8 mouse cellular contexts compared by ENCODE assay signal in the genomic region with DNA sequence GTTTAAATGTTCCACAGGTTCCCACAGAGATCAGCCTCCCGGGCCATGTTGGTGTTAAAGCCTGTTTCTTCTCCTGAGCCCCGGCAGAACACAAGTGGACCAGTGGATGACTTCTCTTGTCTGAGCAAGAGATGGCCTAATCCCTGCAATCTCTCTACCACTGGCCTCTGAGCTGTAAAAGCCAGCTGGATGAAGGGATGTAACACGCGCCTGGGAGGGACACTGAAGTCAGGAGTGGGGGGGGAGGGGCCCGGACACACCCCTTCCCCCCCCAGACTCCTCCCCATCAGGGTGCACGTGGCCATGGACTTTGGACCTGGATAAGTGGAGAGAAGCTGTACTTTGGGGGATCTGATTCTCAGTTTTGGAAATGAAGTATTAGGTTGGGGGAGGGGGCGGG. TPM values are rescaled to one million over a fixed set of nuclear protein-coding genes. Genes with fewer than 3 reads are reported as not detected.
DNase-seq lines count a peak whose midpoint lies in the region; ATAC-seq and TF ChIP-seq lines count a peak whose summit lies in the region.

No protein-coding gene starts in this region.

- no peak for DNase-seq in left cerebral cortex, adult 2 months (ENCODE audit: extremely low spot score in 1 of 2, low spot score in 2 of 2)
- DNase-seq in left cerebral cortex, postnatal 25 days (ENCODE audit: low spot score in 2 of 2) = no peak
- DNase-seq in adrenal gland, postnatal 10 days = peak; percentile 74
- DNase-seq in limb, embryonic 10.5 days (ENCODE audit: low spot score) = peak; percentile 42
- no peak for DNase-seq in midbrain, postnatal 0 days (ENCODE audit: low spot score)
- DNase-seq in ovary, postnatal 36 days (ENCODE audit: low spot score) = no peak
- no peak for DNase-seq in spleen, postnatal 14 days (ENCODE audit: low spot score in 2 of 2)

- intact Hi-C loops in left cerebral cortex, adult 2 months (cut with DNase I) = loop anchor here (5.0 kb wide), 1 partner anchor 388 kb away; no protein-coding TSS in a partner anchor
- intact Hi-C loops in left cerebral cortex, postnatal 25 days (cut with DNase I) = no loop called here

- H3K4me3 ChIP-seq in left cerebral cortex, adult 2 months = peak overlapping the region; percentile 90; the same call in 1 of the 2 replicates
- peak overlapping the region; percentile 72 for H3K4me3 ChIP-seq in heart, embryonic 15.5 days
- H3K4me3 ChIP-seq in limb, embryonic 10.5 days = peak overlapping the region; percentile 61
- peak overlapping the region; percentile 60; the same call in 1 of the 2 replicates for H3K4me3 ChIP-seq in midbrain, postnatal 0 days (ENCODE audit: low read depth, low read length)

- H3K36me3 ChIP-seq in heart, embryonic 15.5 days = no peaks in the 10 kb centered on the region
- no peaks in the 10 kb centered on the region for H3K36me3 ChIP-seq in limb, embryonic 10.5 days
- H3K36me3 ChIP-seq in midbrain, postnatal 0 days (ENCODE audit: insufficient read depth, low read length) = no peaks in the 10 kb centered on the region

- no peaks in the 10 kb centered on the region for H3K9me3 ChIP-seq in heart, embryonic 15.5 days (replicated peaks)
- no peaks in the 10 kb centered on the region for H3K9me3 ChIP-seq in limb, embryonic 10.5 days (replicated peaks)
- no peaks in the 10 kb centered on the region for H3K9me3 ChIP-seq in midbrain, postnatal 0 days (ENCODE audit: low read length)

- H3K4me2 ChIP-seq in heart, embryonic 15.5 days = peak overlapping the region; percentile 70
- peak overlapping the region; percentile 62 for H3K4me2 ChIP-seq in midbrain, postnatal 0 days (ENCODE audit: low read depth, low read length, poor library complexity, severe bottlenecking)

- H3K9ac ChIP-seq in heart, embryonic 15.5 days = peak overlapping the region; percentile 16; the same call in 1 of the 2 replicates
- no peak overlapping the region for H3K9ac ChIP-seq in midbrain, postnatal 0 days (replicated peaks; ENCODE audit: low read length, poor library complexity, severe bottlenecking)

- no peak overlapping the region for H3K27ac ChIP-seq in left cerebral cortex, adult 2 months
- H3K27ac ChIP-seq in heart, embryonic 15.5 days = peak overlapping the region; percentile 96
- peak overlapping the region; percentile 90 for H3K27ac ChIP-seq in limb, embryonic 10.5 days
- no peak overlapping the region for H3K27ac ChIP-seq in midbrain, postnatal 0 days (ENCODE audit: low read depth, low read length)

- ATAC-seq in heart, embryonic 15.5 days (replicated peaks; ENCODE audit: insufficient number of reproducible peaks, insufficient read depth, low FRiP score, low read depth) = no peak
- ATAC-seq in midbrain, postnatal 0 days (ENCODE audit: low FRiP score) = no peak

- no peaks in the 10 kb centered on the region for H3K27me3 ChIP-seq in heart, embryonic 15.5 days
- no peaks in the 10 kb centered on the region for H3K27me3 ChIP-seq in limb, embryonic 10.5 days (ENCODE audit: low read depth, poor library complexity, severe bottlenecking)
- H3K27me3 ChIP-seq in midbrain, postnatal 0 days (ENCODE audit: insufficient read depth, low read length) = no peaks in the 10 kb centered on the region

- WGBS in heart, embryonic 15.5 days = 14% methylated on average over 7 of the region's 7 CpGs
- 19% methylated on average over 7 of the region's 7 CpGs for WGBS in limb, embryonic 10.5 days
- WGBS in midbrain, postnatal 0 days = 20% methylated on average over 7 of the region's 7 CpGs

- H3K4me1 ChIP-seq in heart, embryonic 15.5 days (replicated peaks) = peaks cover 54% of the 10 kb centered on the region
- peaks cover 52% of the 10 kb centered on the region for H3K4me1 ChIP-seq in limb, embryonic 10.5 days
- H3K4me1 ChIP-seq in midbrain, postnatal 0 days (ENCODE audit: insufficient read depth, low read length) = peaks cover 4% of the 10 kb centered on the region; the same call in 1 of the 2 replicates

- TF ChIP-seq CTCF in left cerebral cortex, adult 2 months (IDR thresholded peaks at IDR 0.05) = no peak
- TF ChIP-seq CTCF in midbrain, postnatal 0 days (IDR thresholded peaks at IDR 0.05) = no peak

RNA-seq across cellular contexts. Expression of a gene that starts 1.2 kb away (rescaled TPM):
- total RNA-seq in left cerebral cortex, adult 2 months (2021) = 10 to 100 TPM; 64.4 to 77.0 TPM
- 10 to 100 TPM; 69.0 to 79.2 TPM for total RNA-seq in left cerebral cortex, postnatal 25 days (2021)
- 100 to 1,000 TPM in 1 of 2 experiments, 10 to 100 TPM in 1; 87.9 to 101 TPM for total RNA-seq in adrenal gland, postnatal 10 days (2021)
- 41.7 and 54.8 TPM in 2 replicates for polyA plus RNA-seq in heart, embryonic 15.5 days (2015; fragmentation: Nextera tagmentation; extraction: Ambion mirVana)
- 40.0 and 46.0 TPM in 2 replicates for polyA plus RNA-seq in limb, embryonic 10.5 days (2016; fragmentation: Nextera tagmentation; extraction: Ambion mirVana)
- total RNA-seq in midbrain, postnatal 0 days (2014; rRNA removed) = 88.1 and 102 TPM in 2 replicates
- polyA plus RNA-seq in midbrain, postnatal 0 days (2015; fragmentation: Nextera tagmentation; extraction: Ambion mirVana) = 33.9 and 35.4 TPM in 2 replicates

RNA-seq across cellular contexts. Expression of a gene that starts 32.9 kb away (rescaled TPM):
- total RNA-seq in left cerebral cortex, adult 2 months (2021) = under 1 TPM; 0.11 to 0.33 TPM
- under 1 TPM; 0.23 to 0.34 TPM for total RNA-seq in left cerebral cortex, postnatal 25 days (2021)
- total RNA-seq in adrenal gland, postnatal 10 days (2021) = not detected
- polyA plus RNA-seq in heart, embryonic 15.5 days (2015; fragmentation: Nextera tagmentation; extraction: Ambion mirVana) = 0.09 TPM in 1 of 2 replicates, not detected in the other
- polyA plus RNA-seq in limb, embryonic 10.5 days (2016; fragmentation: Nextera tagmentation; extraction: Ambion mirVana) = not detected in 2 replicates
- total RNA-seq in midbrain, postnatal 0 days (2014; rRNA removed) = 0.19 and 1.4 TPM in 2 replicates
- polyA plus RNA-seq in midbrain, postnatal 0 days (2015; fragmentation: Nextera tagmentation; extraction: Ambion mirVana) = 0.21 TPM in 1 of 2 replicates, not detected in the other

RNA-seq across cellular contexts. Expression of a gene that starts 39.9 kb away (rescaled TPM):
- total RNA-seq in left cerebral cortex, adult 2 months (2021) = not detected
- under 1 TPM in 1 of 2 experiments, not detected in 1; 0.14 TPM for total RNA-seq in left cerebral cortex, postnatal 25 days (2021)
- total RNA-seq in adrenal gland, postnatal 10 days (2021) = not detected
- not detected in 2 replicates for polyA plus RNA-seq in heart, embryonic 15.5 days (2015; fragmentation: Nextera tagmentation; extraction: Ambion mirVana)
- polyA plus RNA-seq in limb, embryonic 10.5 days (2016; fragmentation: Nextera tagmentation; extraction: Ambion mirVana) = not detected in 2 replicates
- total RNA-seq in midbrain, postnatal 0 days (2014; rRNA removed) = 0.52 and 0.60 TPM in 2 replicates
- 0.14 TPM in 1 of 2 replicates, not detected in the other for polyA plus RNA-seq in midbrain, postnatal 0 days (2015; fragmentation: Nextera tagmentation; extraction: Ambion mirVana)

RNA-seq across cellular contexts. Expression of a gene that starts 42.1 kb away (rescaled TPM):
- total RNA-seq in left cerebral cortex, adult 2 months (2021) = 10 to 100 TPM; 53.1 to 58.1 TPM
- 10 to 100 TPM; 51.8 to 58.5 TPM for total RNA-seq in left cerebral cortex, postnatal 25 days (2021)
- 10 to 100 TPM; 29.8 to 38.1 TPM for total RNA-seq in adrenal gland, postnatal 10 days (2021)
- 24.2 and 26.6 TPM in 2 replicates for polyA plus RNA-seq in heart, embryonic 15.5 days (2015; fragmentation: Nextera tagmentation; extraction: Ambion mirVana)
- polyA plus RNA-seq in limb, embryonic 10.5 days (2016; fragmentation: Nextera tagmentation; extraction: Ambion mirVana) = 34.6 and 48.3 TPM in 2 replicates
- total RNA-seq in midbrain, postnatal 0 days (2014; rRNA removed) = 25.6 and 40.2 TPM in 2 replicates
- polyA plus RNA-seq in midbrain, postnatal 0 days (2015; fragmentation: Nextera tagmentation; extraction: Ambion mirVana) = 26.0 and 26.6 TPM in 2 replicates

RNA-seq across cellular contexts. Expression of a gene that starts 58.2 kb away (rescaled TPM):
- not detected for total RNA-seq in left cerebral cortex, adult 2 months (2021)
- total RNA-seq in left cerebral cortex, postnatal 25 days (2021) = under 1 TPM in 1 of 2 experiments, not detected in 1; 0.07 TPM
- 10 to 100 TPM; 34.5 to 37.6 TPM for total RNA-seq in adrenal gland, postnatal 10 days (2021)
- 4.4 and 6.1 TPM in 2 replicates for polyA plus RNA-seq in heart, embryonic 15.5 days (2015; fragmentation: Nextera tagmentation; extraction: Ambion mirVana)
- 0.34 TPM in 1 of 2 replicates, not detected in the other for polyA plus RNA-seq in limb, embryonic 10.5 days (2016; fragmentation: Nextera tagmentation; extraction: Ambion mirVana)
- total RNA-seq in midbrain, postnatal 0 days (2014; rRNA removed) = 0.19 TPM in 1 of 2 replicates, not detected in the other
- polyA plus RNA-seq in midbrain, postnatal 0 days (2015; fragmentation: Nextera tagmentation; extraction: Ambion mirVana) = 0.26 and 0.80 TPM in 2 replicates

Comparison
In these comparisons a context has a peak if more than half of its experiments do, and no peak if none do; other contexts are left out.
1. DNase-seq: peak in adrenal gland, postnatal 10 days (single experiment) and limb, embryonic 10.5 days (single experiment); none in left cerebral cortex, adult 2 months (0 of 2), left cerebral cortex, postnatal 25 days (0 of 2), midbrain, postnatal 0 days (single experiment), ovary, postnatal 36 days (single experiment) and spleen, postnatal 14 days (0 of 2).
2. H3K27ac ChIP-seq: peak in heart, embryonic 15.5 days (single experiment) and limb, embryonic 10.5 days (single experiment); none in left cerebral cortex, adult 2 months (single experiment) and midbrain, postnatal 0 days (single experiment).
3. Peak in every context shown above with its lines, with median percentiles within 50 percentile points of each other: H3K4me3 ChIP-seq.